Mouse (Mus musculus) heart, postnatal 0 days (tissue): Measurements from ENCODE around the gene Krtcap3. TPM values are rescaled to one million over a fixed set of nuclear protein-coding genes. Genes with fewer than 3 reads are reported as not detected.

Experiments used
- ATAC-seq: fragments of 200-750 bp; cut with Nextera tagmentation; 2 replicates; pipeline ENCODE4 v1.8.0; 2017; ENCODE audit warnings: low read depth, moderate number of reproducible peaks, moderate library complexity; ENCODE audit not compliant: insufficient read depth
- DNase-seq: peaks from one replicate; pipeline ENCODE4 v3.0.0-alpha.2; 2016; ENCODE audit warnings: low spot score
- H3K27ac ChIP-seq: fragments of 300-500 bp; sonication (generic); 2 replicates; pipeline ENCODE4 v1.5.1; 2014; ENCODE audit warnings: low read depth, mild to moderate bottlenecking
- H3K27me3 ChIP-seq: fragments of 300-500 bp; sonication (generic); 2 replicates; pipeline ENCODE4 v1.6.1; 2014; ENCODE audit warnings: low read length, mixed read lengths; ENCODE audit not compliant: control insufficient read depth, insufficient read depth
- H3K36me3 ChIP-seq: fragments of 300-500 bp; sonication (generic); replicated peaks from 2 replicates; pipeline ENCODE4 v1.6.1; 2014; ENCODE audit warnings: low read length, mixed read lengths; ENCODE audit not compliant: control insufficient read depth, insufficient read depth
- H3K4me1 ChIP-seq: fragments of 300-500 bp; sonication (generic); 2 replicates; pipeline ENCODE4 v1.6.1; 2014; ENCODE audit warnings: antibody characterized with exemption; ENCODE audit not compliant: control insufficient read depth, insufficient read depth
- H3K4me2 ChIP-seq: fragments of 300-500 bp; sonication (generic); 2 replicates; pipeline ENCODE4 v1.6.1; 2014; ENCODE audit warnings: low read depth, mild to moderate bottlenecking, low read length, moderate library complexity
- H3K4me3 ChIP-seq: fragments of 300-500 bp; sonication (generic); 2 replicates; pipeline ENCODE4 v1.5.1; 2014; ENCODE audit warnings: low read depth, low read length
- H3K9ac ChIP-seq: fragments of 300-500 bp; sonication (generic); replicated peaks from 2 replicates; pipeline ENCODE4 v1.6.1; 2014; ENCODE audit warnings: low read depth, low read length, mixed read lengths
- H3K9me3 ChIP-seq: fragments of 300-500 bp; sonication (generic); replicated peaks from 2 replicates; pipeline ENCODE4 v1.6.1; 2016; ENCODE audit warnings: low read length; ENCODE audit not compliant: control insufficient read depth
- CTCF ChIP-seq: IDR thresholded peaks from 2 replicates; pipeline ENCODE4 v1.5.1; 2016; ENCODE audit warnings: antibody characterized with exemption, control low read depth, low read depth
- EP300 ChIP-seq: IDR thresholded peaks from 2 replicates; pipeline ENCODE4 v1.6.1; 2016; ENCODE audit warnings: antibody characterized with exemption, low read depth
- WGBS: fragments of 180-500 bp; shearing (Covaris S2); extraction: QIAGEN DNeasy Blood & Tissue Kit; methylation state at CpG from one replicate; pipeline ENCODE4 v1.1.7; 2014; 5-methylcytosine and 5-hydroxymethylcytosine counted together
- polyA plus RNA-seq: library from polyadenylated mRNA; unstranded; fragments of >200 nt; fragmentation: Nextera tagmentation; extraction: Ambion mirVana; gene quantifications from 2 replicates; pipeline ENCODE4 v1.2.1, GENCODE M21; 2015
- total RNA-seq: library from RNA; depleted of rRNA; stranded (reverse); fragments of >200 nt; gene quantifications from 2 replicates; pipeline ENCODE4 v1.2.3, GENCODE M21; 2014; ENCODE audit warnings: low replicate concordance

The Krtcap3 gene
- total and polyA plus RNA-seq, 2 experiments from 2014 or later: 1.7 to 2.6 TPM

- no peaks in the 10 kb centered on the region for H3K4me1 ChIP-seq
- no peak overlapping the region for H3K4me2 ChIP-seq
- no peak for TF ChIP-seq EP300
- no peak for TF ChIP-seq CTCF
- WGBS: 47% methylated on average over 7 of the region's 7 CpGs
- H3K27ac ChIP-seq: no peak overlapping the region
- no peaks in the 10 kb centered on the region for H3K36me3 ChIP-seq
- ATAC-seq (no peak), DNase-seq (no peak)
- no peaks in the 10 kb centered on the region for H3K9me3 ChIP-seq
- H3K4me3 ChIP-seq: no peak overlapping the region
- no peaks in the 10 kb centered on the region for H3K27me3 ChIP-seq
- no peak overlapping the region for H3K9ac ChIP-seq
These were observed 33.2 kb upstream of the Krtcap3 start for GRCm38 (mm10) chr5:31218294-31218693.

- DNase-seq (peak; percentile 53), ATAC-seq (no peak)
- H3K4me2 ChIP-seq: peak overlapping the region; percentile 94
- no peak overlapping the region for H3K9ac ChIP-seq
- H3K4me3 ChIP-seq: peak overlapping the region; percentile 96
- 0 out of 2 replicates have a peak overlapping the region, but pooled peaks have one; percentile 1 for H3K27ac ChIP-seq
- no peaks in the 10 kb centered on the region for H3K4me1 ChIP-seq
- no peaks in the 10 kb centered on the region for H3K36me3 ChIP-seq
- peak; percentile 36 for TF ChIP-seq CTCF
- no peak for TF ChIP-seq EP300
- no peaks in the 10 kb centered on the region for H3K27me3 ChIP-seq
- WGBS: 6% methylated on average over 2 of the region's 2 CpGs
- no peaks in the 10 kb centered on the region for H3K9me3 ChIP-seq
These were observed 32.4 kb upstream of the Krtcap3 start for GRCm38 (mm10) chr5:31219070-31219469.

GRCm38 (mm10) chr5:31219474-31219873 is 32.0 kb upstream of the Krtcap3 start:
- WGBS: 2% methylated on average over 11 of the region's 11 CpGs
- DNase-seq (no peak), ATAC-seq (no peak)
- Histone ChIP-seq H3K27me3 (no peaks in the 10 kb centered on the region), H3K27ac (peak overlapping the region; percentile 93), H3K4me2 (peak overlapping the region; percentile 94), H3K36me3 (no peaks in the 10 kb centered on the region), H3K9me3 (no peaks in the 10 kb centered on the region), H3K4me3 (peak overlapping the region; percentile 96), H3K4me1 (no peaks in the 10 kb centered on the region), H3K9ac (peak overlapping the region; percentile 81)
- no peak for TF ChIP-seq CTCF
- TF ChIP-seq EP300: no peak

- peak overlapping the region; percentile 93 for H3K27ac ChIP-seq
- H3K4me1 ChIP-seq: no peaks in the 10 kb centered on the region
- H3K9me3 ChIP-seq: no peaks in the 10 kb centered on the region
- peak overlapping the region; percentile 94 for H3K4me2 ChIP-seq
- no peaks in the 10 kb centered on the region for H3K27me3 ChIP-seq
- WGBS: 0% methylated on average over 40 of the region's 40 CpGs
- H3K9ac ChIP-seq: peak overlapping the region; percentile 81
- ATAC-seq (peak; percentile 60), DNase-seq (peak; percentile 24)
- no peak for TF ChIP-seq CTCF
- no peak for TF ChIP-seq EP300
- no peaks in the 10 kb centered on the region for H3K36me3 ChIP-seq
- H3K4me3 ChIP-seq: peak overlapping the region; percentile 96
These were observed 31.5 kb upstream of the Krtcap3 start for GRCm38 (mm10) chr5:31219911-31220447.

- Histone ChIP-seq H3K4me2 (peak within 1 kb of the TSS; percentile 94), H3K36me3 (no peaks in the 10 kb centered on the region), H3K9ac (peak within 1 kb of the TSS; percentile 81), H3K4me3 (peak within 1 kb of the TSS; percentile 96), H3K27ac (peak within 1 kb of the TSS; percentile 93), H3K27me3 (no peaks in the 10 kb centered on the region), H3K4me1 (no peaks in the 10 kb centered on the region), H3K9me3 (no peaks in the 10 kb centered on the region)
- TF ChIP-seq CTCF: no peak
- peak; percentile 24; the same call in 1 of the 2 replicates for TF ChIP-seq EP300
- ATAC-seq: peak; percentile 96
- peak; percentile 93 for DNase-seq
- WGBS: under 1% methylated on average over 60 of the region's 70 CpGs
These were observed 30.8 kb upstream of the Krtcap3 start, which contains the start of gene Ppm1g for GRCm38 (mm10) chr5:31220448-31221303. Gene Ppm1g, minus strand, starts transcription at chr5:31220687.
